Mouse (Mus musculus) kidney, embryonic 16.5 days (tissue): ENCODE measurements around the gene Sectm1b. TPM values are rescaled to one million over a fixed set of nuclear protein-coding genes. Genes with fewer than 3 reads are reported as not detected.
"Not testable (repeated sequence)": the region's sequence is repeated elsewhere in the genome, so short reads cannot be mapped to it uniquely, and the experiment has no call there.

ENCODE experiments used
- ATAC-seq: fragments of 200-750 bp; cut with Nextera tagmentation; 2 replicates; pipeline ENCODE4 v1.8.0; 2017; ENCODE audit warnings: moderate TSS enrichment; ENCODE audit not compliant: low FRiP score, low TSS enrichment
- H3K27ac ChIP-seq: fragments of 300-500 bp; sonication (generic); 2 replicates; pipeline ENCODE4 v1.5.1; 2014; ENCODE audit warnings: low read length
- H3K27me3 ChIP-seq: fragments of 300-500 bp; sonication (generic); 2 replicates; pipeline ENCODE4 v1.6.1; 2014; ENCODE audit warnings: low read length, control low read depth, mixed read lengths; ENCODE audit not compliant: insufficient read depth
- H3K36me3 ChIP-seq: fragments of 300-500 bp; sonication (generic); 2 replicates; pipeline ENCODE4 v1.6.1; 2014; ENCODE audit warnings: low read length, control low read depth, mixed read lengths; ENCODE audit not compliant: insufficient read depth
- H3K4me1 ChIP-seq: fragments of 300-500 bp; sonication (generic); 2 replicates; pipeline ENCODE4 v1.6.1; 2014; ENCODE audit warnings: low read length, control low read depth, mixed read lengths; ENCODE audit not compliant: insufficient read depth
- H3K4me2 ChIP-seq: fragments of 300-500 bp; sonication (generic); replicated peaks from 2 replicates; pipeline ENCODE4 v1.6.1; 2014; ENCODE audit warnings: low read depth, low read length
- H3K4me3 ChIP-seq: fragments of 300-500 bp; sonication (generic); 2 replicates; pipeline ENCODE4 v1.5.1; 2014; ENCODE audit warnings: mild to moderate bottlenecking, low read length
- H3K9ac ChIP-seq: fragments of 300-500 bp; sonication (generic); replicated peaks from 2 replicates; pipeline ENCODE4 v1.6.1; 2014; ENCODE audit warnings: low read length
- H3K9me3 ChIP-seq: fragments of 300-500 bp; sonication (generic); 2 replicates; pipeline ENCODE4 v1.6.1; 2016; ENCODE audit warnings: low read length, control low read depth
- WGBS: fragments of 180-500 bp; shearing (Covaris S2); extraction: QIAGEN DNeasy Blood & Tissue Kit; methylation state at CpG from one replicate; pipeline ENCODE4 v1.1.7; 2014; 5-methylcytosine and 5-hydroxymethylcytosine counted together
- polyA plus RNA-seq: library from polyadenylated mRNA; unstranded; fragments of >200 nt; fragmentation: Nextera tagmentation; extraction: Ambion mirVana; gene quantifications from 2 replicates; pipeline ENCODE4 v1.2.1, GENCODE M21; 2015

Gene Sectm1b
- polyA plus RNA-seq, 1 experiment from 2014 or later = 0.21 TPM

DNA sequence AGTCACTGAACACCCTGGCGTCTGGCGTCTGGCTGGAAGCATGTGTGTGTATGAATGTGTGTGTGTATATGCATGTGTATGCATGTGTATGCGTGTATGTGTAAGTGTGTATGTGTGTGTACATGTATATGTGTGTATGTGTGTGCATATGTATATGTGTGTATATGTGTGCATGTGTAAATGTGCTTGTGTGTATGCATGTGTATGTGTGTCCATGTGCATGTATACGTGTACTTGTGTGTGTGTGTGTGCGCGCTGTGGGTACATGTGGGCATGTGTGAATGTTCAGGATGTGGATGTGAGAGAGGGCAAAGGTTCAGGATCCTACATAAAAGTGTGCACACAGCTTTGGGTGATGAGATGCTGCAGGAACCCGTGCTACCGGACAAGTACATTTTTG lies 17.0 kb upstream of the Sectm1b start:
- ATAC-seq = no peak

GRCm38 (mm10) chr11:121075655-121076054 lies 12.3 kb upstream of the Sectm1b start:
- Histone ChIP-seq H3K9ac (no peak overlapping the region), H3K9me3 (no peaks in the 10 kb centered on the region), H3K27ac (no peak overlapping the region), H3K27me3 (no peaks in the 10 kb centered on the region), H3K4me1 (no peaks in the 10 kb centered on the region), H3K4me2 (no peak overlapping the region), H3K4me3 (no peak overlapping the region), H3K36me3 (no peaks in the 10 kb centered on the region)
- 49% methylated on average over 5 of the region's 5 CpGs for WGBS
- ATAC-seq = no peak

More for the DNA sequence above, 17.0 kb upstream of the Sectm1b start:
- Histone ChIP-seq H3K36me3 (no peaks in the 10 kb centered on the region), H3K9ac (no peak overlapping the region), H3K9me3 (no peaks in the 10 kb centered on the region), H3K27me3 (no peaks in the 10 kb centered on the region), H3K27ac (no peak overlapping the region), H3K4me3 (no peak overlapping the region), H3K4me2 (no peak overlapping the region), H3K4me1 (peaks cover 5% of the 10 kb centered on the region; the same call in 1 of the 2 replicates)
- 93% methylated on average over 8 of the region's 8 CpGs for WGBS

GRCm38 (mm10) chr11:121069662-121070061 lies 6.3 kb upstream of the Sectm1b start:
- H3K9ac ChIP-seq, H3K36me3 ChIP-seq, H3K4me1 ChIP-seq, H3K27ac ChIP-seq, H3K9me3 ChIP-seq, H3K4me2 ChIP-seq, ATAC-seq, H3K4me3 ChIP-seq, H3K27me3 ChIP-seq: not testable (repeated sequence)
- WGBS = 91% methylated on average over 12 of the region's 16 CpGs

DNA sequence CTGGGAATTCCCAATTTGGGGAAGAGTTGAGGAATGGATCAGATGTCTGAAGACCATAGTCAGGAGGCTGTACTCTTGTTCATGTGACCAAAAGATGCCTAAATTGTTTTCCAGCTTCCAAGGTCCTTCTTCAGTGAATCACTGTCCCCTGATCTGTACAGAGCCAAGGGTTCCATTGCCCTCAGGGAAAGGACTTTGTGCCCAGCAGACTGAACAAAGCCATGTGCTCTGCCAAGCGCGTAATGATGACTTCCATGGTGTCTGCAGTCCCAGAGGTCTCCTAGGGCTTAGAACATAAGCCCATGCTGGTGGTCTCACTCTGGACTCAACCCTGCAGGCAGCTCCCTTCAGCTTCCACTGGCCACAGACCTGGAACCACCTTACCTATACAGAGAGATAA lies 4.5 kb upstream of the Sectm1b start:
- H3K9me3 ChIP-seq = peaks cover 3% of the 10 kb centered on the region; the same call in 1 of the 2 replicates
- H3K27ac ChIP-seq = no peak overlapping the region
- H3K27me3 ChIP-seq = no peaks in the 10 kb centered on the region
- no peak overlapping the region for H3K9ac ChIP-seq
- H3K36me3 ChIP-seq = no peaks in the 10 kb centered on the region
- H3K4me1 ChIP-seq = no peaks in the 10 kb centered on the region
- 88% methylated on average over 2 of the region's 2 CpGs for WGBS
- 0 out of 2 replicates have a peak, but pooled peaks have one; percentile 23 for ATAC-seq
- H3K4me2 ChIP-seq = no peak overlapping the region
- no peak overlapping the region for H3K4me3 ChIP-seq

- H3K27me3 ChIP-seq = no peaks in the 10 kb centered on the region
- 60% methylated on average over 3 of the region's 3 CpGs for WGBS
- no peak overlapping the region for H3K27ac ChIP-seq
- no peaks in the 10 kb centered on the region for H3K9me3 ChIP-seq
- H3K36me3 ChIP-seq = no peaks in the 10 kb centered on the region
- H3K4me3 ChIP-seq = no peak overlapping the region
- no peak overlapping the region for H3K9ac ChIP-seq
- no peaks in the 10 kb centered on the region for H3K4me1 ChIP-seq
- ATAC-seq = peak; percentile 64; the same call in 1 of the 2 replicates
- H3K4me2 ChIP-seq = no peak overlapping the region
Measured at GRCm38 (mm10) chr11:121064197-121064596, 828 bp upstream of the Sectm1b start.

GRCm38 (mm10) chr11:121061615-121062014 lies 1.8 kb downstream of the Sectm1b start:
- WGBS = 62% methylated on average over 8 of the region's 8 CpGs
- no peak for ATAC-seq
- H3K27ac ChIP-seq = no peak overlapping the region

GRCm38 (mm10) chr11:121060401-121061067 lies 2.8 kb downstream of the Sectm1b start:
- H3K9me3 ChIP-seq, H3K4me2 ChIP-seq, ATAC-seq, H3K27ac ChIP-seq, H3K36me3 ChIP-seq, H3K9ac ChIP-seq, H3K4me3 ChIP-seq, H3K27me3 ChIP-seq: not testable (repeated sequence)
- 98% methylated on average over 6 of the region's 6 CpGs for WGBS
- peaks cover 13% of the 10 kb centered on the region for H3K4me1 ChIP-seq

More at GRCm38 (mm10) chr11:121061615-121062014, 1.8 kb downstream of the Sectm1b start:
- H3K27me3 ChIP-seq = no peaks in the 10 kb centered on the region
- no peaks in the 10 kb centered on the region for H3K36me3 ChIP-seq
- H3K4me1 ChIP-seq = peaks cover 6% of the 10 kb centered on the region
- no peaks in the 10 kb centered on the region for H3K9me3 ChIP-seq
- no peak overlapping the region for H3K9ac ChIP-seq
- H3K4me3 ChIP-seq = no peak overlapping the region
- H3K4me2 ChIP-seq = no peak overlapping the region

GRCm38 (mm10) chr11:121059471-121059870 lies 3.9 kb downstream of the Sectm1b start:
- Histone ChIP-seq H3K4me3 (no peak overlapping the region), H3K4me1 (peaks cover 13% of the 10 kb centered on the region), H3K4me2 (no peak overlapping the region), H3K36me3 (no peaks in the 10 kb centered on the region), H3K9me3 (no peaks in the 10 kb centered on the region), H3K27ac (no peak overlapping the region), H3K9ac (no peak overlapping the region), H3K27me3 (no peaks in the 10 kb centered on the region)
- WGBS = 82% methylated on average over 4 of the region's 4 CpGs
- no peak for ATAC-seq

- WGBS = 89% methylated on average over 4 of the region's 4 CpGs
- H3K9ac ChIP-seq = no peak overlapping the region
- no peak for ATAC-seq
Measured at GRCm38 (mm10) chr11:121058956-121059355, 4.4 kb downstream of the Sectm1b start.

DNA sequence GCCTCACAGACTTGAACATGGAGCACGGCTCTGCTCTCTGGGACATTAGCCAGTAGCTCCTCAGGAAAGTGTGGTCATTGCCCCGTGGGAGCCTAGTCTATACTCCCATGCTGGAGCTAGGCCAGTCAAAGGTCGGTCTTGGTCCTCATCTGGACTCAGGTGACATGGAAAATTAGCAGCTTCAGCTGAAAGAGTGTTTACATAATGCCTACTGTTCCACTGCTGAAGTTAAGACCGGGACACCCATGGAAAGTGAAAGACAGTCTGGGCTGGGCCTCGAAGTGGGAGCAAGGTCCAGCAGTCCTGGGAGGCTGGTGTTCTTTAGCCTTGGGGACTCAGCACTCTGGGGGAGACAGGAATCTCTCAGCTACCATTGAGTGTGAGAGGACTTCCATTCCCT lies 5.2 kb downstream of the Sectm1b start:
- peak; percentile 54; the same call in 1 of the 2 replicates for ATAC-seq
- H3K4me1 ChIP-seq = peaks cover 13% of the 10 kb centered on the region
- no peak overlapping the region for H3K4me3 ChIP-seq
- H3K9ac ChIP-seq = no peak overlapping the region
- no peak overlapping the region for H3K4me2 ChIP-seq
- H3K9me3 ChIP-seq = no peaks in the 10 kb centered on the region
- H3K27me3 ChIP-seq = no peaks in the 10 kb centered on the region
- H3K36me3 ChIP-seq = no peaks in the 10 kb centered on the region
- no peak overlapping the region for H3K27ac ChIP-seq
- WGBS = 68% methylated on average over 5 of the region's 5 CpGs

More at GRCm38 (mm10) chr11:121058956-121059355, 4.4 kb downstream of the Sectm1b start:
- Histone ChIP-seq H3K4me1 (peaks cover 13% of the 10 kb centered on the region), H3K9me3 (no peaks in the 10 kb centered on the region), H3K27ac (no peak overlapping the region), H3K36me3 (no peaks in the 10 kb centered on the region), H3K27me3 (no peaks in the 10 kb centered on the region), H3K4me2 (no peak overlapping the region), H3K4me3 (no peak overlapping the region)
